Mouse (Mus musculus) cerebellum, adult 18-20 months (tissue): ENCODE results near the gene Rufy4.

Experiments
- DNase-seq, 2 experiments: peaks; one replicate each; pipeline ENCODE4 v3.0.0; 2021

Gene Rufy4

GRCm38 (mm10) chr1:74124991-74125552 is at the start of gene Rufy4:
Rufy4 (plus strand) TSS chr1:74125541.
- DNase-seq: peak; percentile 54 to 56

GRCm38 (mm10) chr1:74076230-74076629 is 49.1 kb upstream of the Rufy4 start:
- DNase-seq: no peak

- peak; percentile 23 to 50 for DNase-seq
Observed at GRCm38 (mm10) chr1:74077353-74077752, 48.0 kb upstream of the Rufy4 start.

GRCm38 (mm10) chr1:74081573-74081989 is 43.8 kb upstream of the Rufy4 start:
- no peak for DNase-seq

- DNase-seq: peak in 1 of 2 experiments; percentile 24
Observed at GRCm38 (mm10) chr1:74082841-74083463, 42.4 kb upstream of the Rufy4 start.

GRCm38 (mm10) chr1:74084065-74084705 is 41.2 kb upstream of the Rufy4 start:
- DNase-seq: no peak

- no peak for DNase-seq
Observed at GRCm38 (mm10) chr1:74084752-74085151, 40.6 kb upstream of the Rufy4 start.

GRCm38 (mm10) chr1:74085566-74085965 is 39.8 kb upstream of the Rufy4 start:
- DNase-seq: no peak

- DNase-seq: no peak
Observed at GRCm38 (mm10) chr1:74088569-74088968, 36.8 kb upstream of the Rufy4 start.

- DNase-seq: no peak
Observed at GRCm38 (mm10) chr1:74090329-74090728, 35.0 kb upstream of the Rufy4 start.

GRCm38 (mm10) chr1:74091138-74091537 is 34.2 kb upstream of the Rufy4 start:
- no peak for DNase-seq

- DNase-seq: no peak
Observed at GRCm38 (mm10) chr1:74091611-74092224, 33.6 kb upstream of the Rufy4 start.

GRCm38 (mm10) chr1:74092242-74092641 is 33.1 kb upstream of the Rufy4 start:
- no peak for DNase-seq

GRCm38 (mm10) chr1:74093447-74093846 is 31.9 kb upstream of the Rufy4 start:
- DNase-seq: no peak

GRCm38 (mm10) chr1:74094497-74095270 is 30.7 kb upstream of the Rufy4 start:
- peak; percentile 21 to 27 for DNase-seq

- no peak for DNase-seq
Observed at GRCm38 (mm10) chr1:74095296-74095695, 30.0 kb upstream of the Rufy4 start.

- no peak for DNase-seq
Observed at GRCm38 (mm10) chr1:74095728-74096127, 29.6 kb upstream of the Rufy4 start.

- peak; percentile 3 to 17 for DNase-seq
Observed at GRCm38 (mm10) chr1:74098004-74099000, 27.0 kb upstream of the Rufy4 start.

GRCm38 (mm10) chr1:74099001-74099435 is 26.3 kb upstream of the Rufy4 start:
- DNase-seq: no peak

- peak in 1 of 2 experiments; percentile 12 for DNase-seq
Observed at GRCm38 (mm10) chr1:74103654-74104353, 21.5 kb upstream of the Rufy4 start.

GRCm38 (mm10) chr1:74105660-74106059 is 19.7 kb upstream of the Rufy4 start:
- DNase-seq: peak; percentile 8 to 22
